Mouse (Mus musculus): ENCODE data around the gene Prkn.

DNA sequence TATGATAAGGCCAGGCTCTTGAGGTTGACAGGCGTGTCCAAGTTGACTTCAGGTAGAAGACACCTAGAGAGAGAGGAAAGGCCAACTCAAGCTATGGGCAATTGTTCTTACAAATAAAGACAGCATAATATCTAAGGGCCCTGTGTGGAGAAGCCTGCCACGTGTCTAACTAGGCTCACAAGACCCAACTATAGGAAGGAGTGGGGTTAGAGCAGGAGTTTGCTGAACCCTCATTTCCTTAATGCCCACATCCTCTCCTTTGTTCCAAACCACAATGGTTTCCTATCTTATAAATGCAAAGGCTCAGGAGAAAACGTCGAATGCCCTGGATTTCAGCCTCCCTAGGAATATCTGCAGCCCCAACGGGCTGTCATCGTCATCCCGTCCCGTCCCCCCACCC is 1120.3 kb downstream of the Prkn start:
- TF ChIP-seq FLI1 (IDR thresholded peaks at IDR 0.05; ENCODE audit: low read length) (no peak), GATA1 (IDR thresholded peaks at IDR 0.05; ENCODE audit: borderline replicate concordance, low read length) (no peak)
